Mouse (Mus musculus): ENCODE measurements around the gene Atp6v0d1. TPM values are rescaled to one million over a fixed set of nuclear protein-coding genes. Genes with fewer than 3 reads are reported as not detected.
"Not testable (repeated sequence)": the region's sequence is repeated elsewhere in the genome, so short reads cannot be mapped to it uniquely, and the experiment has no call there.

The Atp6v0d1 gene
- polyA plus RNA-seq, 1 experiment from 2014 or later = 78.2 TPM

DNA sequence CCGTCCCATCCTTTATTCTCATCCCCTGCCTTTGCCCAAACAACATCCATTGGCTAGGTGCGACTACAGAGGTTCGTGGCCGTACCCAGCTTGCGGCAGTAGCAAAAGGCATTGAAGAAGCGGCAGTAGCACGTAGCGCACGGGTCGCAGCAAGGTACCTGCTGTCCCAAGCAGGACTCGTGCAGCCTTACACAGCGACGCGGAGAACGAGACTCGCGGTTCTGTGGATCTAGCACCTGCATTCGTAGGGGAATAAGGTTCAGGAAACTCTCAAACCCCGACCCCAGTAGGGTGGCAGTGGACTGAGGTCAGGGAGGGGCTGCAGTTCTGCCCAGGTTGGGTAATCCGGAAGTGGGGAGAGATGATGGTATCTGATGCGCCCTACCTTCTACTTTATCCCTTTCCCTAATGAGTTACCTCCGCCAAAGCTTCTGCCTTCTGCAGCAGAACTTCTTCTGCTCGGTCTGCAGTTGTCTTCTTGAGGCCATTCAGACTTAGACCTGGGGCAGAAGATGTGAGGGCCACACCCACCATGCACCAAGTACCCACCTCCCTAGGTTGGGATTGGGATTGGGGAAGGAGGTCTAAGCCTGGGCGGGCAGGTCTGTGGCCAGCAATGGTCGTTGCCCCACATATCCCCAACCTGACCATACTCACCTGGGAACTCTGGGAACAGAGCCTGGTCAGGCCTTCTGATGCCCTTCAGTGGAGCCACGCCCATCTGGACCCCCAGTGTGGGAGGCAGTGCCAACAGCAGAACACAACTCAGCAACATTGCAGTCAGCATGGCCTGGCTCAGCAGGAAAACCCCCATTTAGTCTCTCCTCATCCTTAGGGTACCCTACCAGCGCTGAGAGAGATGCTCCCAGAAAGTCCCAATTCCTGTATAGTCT is 1.1 kb upstream of the Atp6v0d1 start:
- Histone ChIP-seq H3K9me3 (no peaks in the 10 kb centered on the region), H3K27ac (0 out of 2 replicates have a peak overlapping the region, but pooled peaks have one; percentile 14), H3K4me3 (replicated peaks) (peak overlapping the region; percentile 95), H3K36me3 (no peaks in the 10 kb centered on the region), H3K4me2 (replicated peaks) (peak overlapping the region; percentile 83), H3K4me1 (replicated peaks) (peaks cover 20% of the 10 kb centered on the region), H3K27me3 (replicated peaks) (no peaks in the 10 kb centered on the region), H3K9ac (peak overlapping the region; percentile 41)
- 26% methylated on average over 27 of the region's 27 CpGs for WGBS
- peak; percentile 11; the same call in 1 of the 2 replicates for ATAC-seq

DNA sequence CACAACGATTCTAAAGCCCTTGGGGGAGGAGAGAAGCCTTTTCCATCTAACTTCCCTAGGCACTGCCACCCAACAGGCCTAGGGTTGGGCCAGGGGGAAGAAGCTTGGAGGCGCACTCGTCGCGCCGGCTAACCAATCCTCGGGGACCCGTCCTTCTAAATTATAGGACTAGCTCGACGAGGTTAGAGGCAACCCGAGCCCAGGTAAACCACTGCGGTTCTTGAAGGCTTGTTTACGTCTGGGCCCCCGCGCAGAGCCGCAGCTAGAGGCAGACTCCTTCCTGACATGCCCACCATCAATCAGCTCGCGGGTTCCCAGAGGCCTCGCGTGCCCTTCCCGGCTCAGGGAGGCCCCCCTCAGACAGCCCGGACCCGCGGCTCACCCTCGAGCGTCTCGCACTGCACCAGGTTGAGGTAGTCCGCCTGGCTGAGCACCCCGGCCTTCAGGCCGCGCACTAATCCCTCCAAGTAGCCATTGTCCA is 406 bp downstream of the Atp6v0d1 start:
- Histone ChIP-seq H3K4me3 (replicated peaks) (peak overlapping the region; percentile 95), H3K4me2 (replicated peaks) (peak overlapping the region; percentile 83), H3K27ac (peak overlapping the region; percentile 70), H3K9me3 (no peaks in the 10 kb centered on the region), H3K27me3 (replicated peaks) (no peaks in the 10 kb centered on the region), H3K36me3 (no peaks in the 10 kb centered on the region), H3K4me1 (replicated peaks) (peaks cover 20% of the 10 kb centered on the region), H3K9ac (peak overlapping the region; percentile 77)
- peak; percentile 78 for ATAC-seq
- WGBS = under 1% methylated on average over 31 of the region's 31 CpGs

DNA sequence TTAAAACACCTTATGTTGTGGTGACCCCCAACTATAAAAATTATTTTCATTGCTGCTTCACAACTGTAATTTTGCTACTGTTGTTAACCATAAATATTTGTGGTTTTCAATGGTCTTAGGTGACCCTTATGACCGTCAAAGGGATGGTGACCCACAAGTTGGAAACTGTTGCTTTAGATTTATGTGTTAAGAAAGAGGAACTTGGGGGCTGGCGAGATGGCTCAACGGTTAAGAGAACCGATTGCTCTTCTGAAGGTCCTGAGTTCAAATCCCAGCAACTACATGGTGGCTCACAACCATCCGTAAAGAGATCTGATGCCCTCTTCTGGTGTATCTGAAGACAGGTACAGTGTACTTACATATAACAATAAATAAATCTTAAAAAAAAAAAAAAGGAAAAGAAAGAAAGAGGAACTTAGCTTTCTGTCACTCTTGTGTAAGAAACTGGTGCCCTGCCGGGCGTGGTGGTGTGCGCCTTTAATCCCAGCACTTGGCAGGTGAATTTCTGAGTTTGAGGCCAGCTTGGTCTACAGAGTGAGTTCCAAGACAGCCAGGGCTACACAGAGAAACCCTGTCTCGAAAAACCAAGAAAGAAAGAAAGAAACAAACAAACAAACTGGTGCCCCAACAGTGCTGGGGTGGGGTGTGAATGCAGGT is 1.1 kb downstream of the Atp6v0d1 start:
- Histone ChIP-seq H3K4me1 (replicated peaks) (peaks cover 20% of the 10 kb centered on the region), H3K4me2 (replicated peaks) (peak overlapping the region; percentile 83), H3K9ac (peak overlapping the region; percentile 77; the same call in 1 of the 2 replicates), H3K4me3 (replicated peaks) (peak overlapping the region; percentile 95)
- not testable (repeated sequence) for H3K36me3 ChIP-seq; H3K27me3 ChIP-seq (replicated peaks); H3K9me3 ChIP-seq; ATAC-seq; H3K27ac ChIP-seq
- WGBS = 83% methylated on average over 9 of the region's 9 CpGs

- H3K4me1 ChIP-seq (replicated peaks) = peaks cover 20% of the 10 kb centered on the region
- WGBS = 88% methylated on average over 1 of the region's 1 CpGs
- H3K27ac ChIP-seq = no peak overlapping the region
- no peak overlapping the region for H3K4me2 ChIP-seq (replicated peaks)
- no peak for ATAC-seq
- no peaks in the 10 kb centered on the region for H3K9me3 ChIP-seq
- H3K36me3 ChIP-seq = no peaks in the 10 kb centered on the region
- H3K9ac ChIP-seq = no peak overlapping the region
- H3K4me3 ChIP-seq (replicated peaks) = no peak overlapping the region
- H3K27me3 ChIP-seq (replicated peaks) = no peaks in the 10 kb centered on the region
Measured at GRCm38 (mm10) chr8:105563871-105564270, 2.0 kb downstream of the Atp6v0d1 start.

DNA sequence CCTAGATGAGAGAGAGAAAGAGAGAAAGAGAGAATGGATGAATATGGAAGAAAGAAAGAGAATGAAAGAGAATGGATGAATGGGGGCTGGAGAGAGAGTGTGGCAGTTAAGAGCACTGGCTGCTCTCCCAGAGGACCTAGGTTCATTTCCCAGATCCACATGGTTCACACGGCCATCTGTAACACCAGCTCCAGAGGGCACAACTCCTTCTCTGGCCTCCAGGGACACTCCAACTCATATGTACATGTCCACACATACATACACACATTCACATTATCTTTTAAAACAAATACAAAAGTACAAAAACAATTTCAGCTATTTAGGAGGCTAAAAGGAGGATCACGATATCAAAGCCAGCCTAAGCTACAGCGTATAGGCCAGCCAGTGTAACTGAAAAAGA is 3.0 kb downstream of the Atp6v0d1 start:
- ATAC-seq = no peak
- Histone ChIP-seq H3K4me2 (replicated peaks) (no peak overlapping the region), H3K27me3 (replicated peaks) (no peaks in the 10 kb centered on the region), H3K27ac (no peak overlapping the region), H3K9ac (no peak overlapping the region), H3K36me3 (no peaks in the 10 kb centered on the region), H3K9me3 (no peaks in the 10 kb centered on the region), H3K4me3 (replicated peaks) (no peak overlapping the region), H3K4me1 (replicated peaks) (peaks cover 20% of the 10 kb centered on the region)
- 91% methylated on average over 3 of the region's 3 CpGs for WGBS

DNA sequence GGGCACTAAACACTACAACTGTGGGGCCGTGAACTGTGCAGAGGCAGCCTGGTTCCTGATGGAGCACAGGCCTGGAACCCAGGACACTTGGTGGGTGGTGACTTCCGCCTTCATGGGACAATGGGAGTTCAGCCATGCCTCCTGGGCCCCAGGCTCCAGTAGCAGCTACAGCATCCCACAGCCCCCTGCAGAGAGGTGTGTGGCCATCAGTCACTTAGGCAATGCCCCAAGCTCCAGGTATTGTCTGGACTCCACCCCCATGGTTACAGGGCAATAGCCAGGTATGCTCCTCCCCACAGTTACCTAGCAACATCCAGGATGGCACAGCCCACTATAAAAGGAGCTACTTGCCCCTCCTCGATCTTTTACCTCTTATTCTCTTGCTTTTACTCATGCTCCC is 10.6 kb downstream of the Atp6v0d1 start:
- H3K36me3 ChIP-seq = no peaks in the 10 kb centered on the region
- no peak overlapping the region for H3K27ac ChIP-seq
- H3K4me1 ChIP-seq (replicated peaks) = 0 out of 2 replicates have a peak, but pooled peaks cover 2% of the 10 kb centered on the region
- H3K27me3 ChIP-seq (replicated peaks) = no peaks in the 10 kb centered on the region
- no peak overlapping the region for H3K4me2 ChIP-seq (replicated peaks)
- no peaks in the 10 kb centered on the region for H3K9me3 ChIP-seq
- no peak overlapping the region for H3K9ac ChIP-seq
- H3K4me3 ChIP-seq (replicated peaks) = no peak overlapping the region
- ATAC-seq = 0 out of 2 replicates have a peak, but pooled peaks have one; percentile 26
- 81% methylated on average over 3 of the region's 3 CpGs for WGBS

- Histone ChIP-seq H3K36me3 (no peaks in the 10 kb centered on the region), H3K27ac (no peak overlapping the region), H3K27me3 (replicated peaks) (no peaks in the 10 kb centered on the region), H3K4me3 (replicated peaks) (no peak overlapping the region), H3K9me3 (no peaks in the 10 kb centered on the region), H3K4me2 (replicated peaks) (no peak overlapping the region), H3K4me1 (replicated peaks) (0 out of 2 replicates have a peak, but pooled peaks cover 2% of the 10 kb centered on the region), H3K9ac (no peak overlapping the region)
- peak; percentile 80 for ATAC-seq
Measured at GRCm38 (mm10) chr8:105554087-105554486, 11.8 kb downstream of the Atp6v0d1 start.

DNA sequence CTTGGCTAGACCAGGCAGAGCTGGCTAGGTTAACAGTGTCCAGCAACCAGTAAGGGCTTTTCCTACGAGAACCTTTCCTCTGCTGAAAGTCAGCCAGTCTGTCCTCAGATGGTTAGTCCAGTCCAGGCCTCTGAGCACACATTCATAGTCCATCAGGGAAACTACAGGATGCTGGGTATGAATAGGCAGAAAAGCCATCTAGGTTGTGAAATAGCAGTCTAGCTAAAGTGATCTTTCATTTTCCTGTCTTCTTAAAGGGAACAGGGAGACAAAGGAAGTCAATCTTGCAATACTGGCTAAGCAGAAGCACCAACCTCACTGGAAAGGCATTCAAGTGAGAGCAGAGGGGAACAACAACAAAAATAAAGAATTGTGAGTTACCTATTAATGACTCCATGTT is 13.0 kb downstream of the Atp6v0d1 start:
- H3K4me3 ChIP-seq (replicated peaks) = no peak overlapping the region
- no peak for ATAC-seq
- no peaks in the 10 kb centered on the region for H3K36me3 ChIP-seq
- 80% methylated on average over 1 of the region's 1 CpGs for WGBS
- no peaks in the 10 kb centered on the region for H3K27me3 ChIP-seq (replicated peaks)
- H3K4me2 ChIP-seq (replicated peaks) = no peak overlapping the region
- H3K27ac ChIP-seq = no peak overlapping the region
- H3K9ac ChIP-seq = no peak overlapping the region
- 0 out of 2 replicates have a peak, but pooled peaks cover 2% of the 10 kb centered on the region for H3K4me1 ChIP-seq (replicated peaks)
- H3K9me3 ChIP-seq = no peaks in the 10 kb centered on the region

GRCm38 (mm10) chr8:105552032-105552431 is 13.8 kb downstream of the Atp6v0d1 start:
- no peak overlapping the region for H3K9ac ChIP-seq
- WGBS = 95% methylated on average over 2 of the region's 2 CpGs
- H3K27me3 ChIP-seq (replicated peaks) = no peaks in the 10 kb centered on the region
- H3K4me3 ChIP-seq (replicated peaks) = no peak overlapping the region
- H3K27ac ChIP-seq = no peak overlapping the region
- no peaks in the 10 kb centered on the region for H3K36me3 ChIP-seq
- ATAC-seq = no peak
- H3K9me3 ChIP-seq = no peaks in the 10 kb centered on the region
- no peak overlapping the region for H3K4me2 ChIP-seq (replicated peaks)
- 0 out of 2 replicates have a peak, but pooled peaks cover 2% of the 10 kb centered on the region for H3K4me1 ChIP-seq (replicated peaks)

DNA sequence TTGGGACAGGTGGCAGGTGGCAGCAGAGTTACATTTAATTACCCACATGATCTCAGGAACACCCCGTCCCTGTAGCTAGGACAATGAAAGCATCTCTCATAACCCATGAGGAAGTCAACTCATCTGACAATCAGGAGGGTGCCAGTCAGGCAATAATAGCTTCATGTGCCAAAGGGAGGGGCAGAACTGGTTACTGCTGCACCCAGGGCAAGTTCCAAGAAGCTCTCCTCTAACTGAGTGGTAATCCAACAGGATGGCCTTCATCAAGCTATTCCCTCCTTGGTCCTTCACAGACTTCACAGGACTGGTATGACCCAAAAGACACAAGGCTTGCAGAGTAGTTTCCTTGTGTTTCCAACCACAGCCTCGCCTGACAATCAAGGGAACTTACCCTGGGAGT is 15.8 kb downstream of the Atp6v0d1 start:
- ATAC-seq = peak; percentile 39; the same call in 1 of the 2 replicates
- H3K9me3 ChIP-seq = no peaks in the 10 kb centered on the region
- H3K27me3 ChIP-seq (replicated peaks) = no peaks in the 10 kb centered on the region
- H3K4me3 ChIP-seq (replicated peaks) = no peak overlapping the region
- H3K27ac ChIP-seq = no peak overlapping the region
- H3K4me1 ChIP-seq (replicated peaks) = peaks cover 6% of the 10 kb centered on the region
- H3K9ac ChIP-seq = no peak overlapping the region
- 59% methylated on average over 2 of the region's 2 CpGs for WGBS
- no peaks in the 10 kb centered on the region for H3K36me3 ChIP-seq
- no peak overlapping the region for H3K4me2 ChIP-seq (replicated peaks)

- H3K9me3 ChIP-seq = no peaks in the 10 kb centered on the region
- H3K36me3 ChIP-seq = no peaks in the 10 kb centered on the region
- ATAC-seq = no peak
- H3K4me3 ChIP-seq (replicated peaks) = no peak overlapping the region
- 78% methylated on average over 1 of the region's 1 CpGs for WGBS
- peaks cover 12% of the 10 kb centered on the region for H3K4me1 ChIP-seq (replicated peaks)
- no peak overlapping the region for H3K9ac ChIP-seq
- no peak overlapping the region for H3K4me2 ChIP-seq (replicated peaks)
- H3K27ac ChIP-seq = no peak overlapping the region
- H3K27me3 ChIP-seq (replicated peaks) = no peaks in the 10 kb centered on the region
Measured at GRCm38 (mm10) chr8:105549506-105549905, 16.3 kb downstream of the Atp6v0d1 start.
